Mouse (Mus musculus): ENCODE measurements at regions not wholly inside any gene's neighbourhood (a gene's known extent, or its start where the extent isn't known, plus 50 kb on each side); places are given as distances from the start of the nearest gene placed in this dataset.

- no peak for TF ChIP-seq HCFC1 (IDR thresholded peaks at IDR 0.05; ENCODE audit: borderline replicate concordance, insufficient read depth, low read length)
- TF ChIP-seq ZNF384 (IDR thresholded peaks at IDR 0.05; ENCODE audit: low read depth, low read length): no peak
- no peak for TF ChIP-seq MAFK (IDR thresholded peaks at IDR 0.05; ENCODE audit: insufficient read depth, low read depth, low read length)
- TF ChIP-seq ZC3H11A (IDR thresholded peaks at IDR 0.05; ENCODE audit: borderline replicate concordance, low read depth, low read length): no peak
- TF ChIP-seq CHD2 (IDR thresholded peaks at IDR 0.05; ENCODE audit: low read depth, low read length): no peak
Measured at GRCm38 (mm10) chr13:45255277-45255676, 134.3 kb upstream of the Mylip start.

Measured in ES-E14 (cell line).